Mouse (Mus musculus) kidney, adult 2 months (tissue): ENCODE data around the gene Sgpp1.

Experiments used
- CTCF ChIP-seq: fragments of 200-500 bp; conservative IDR thresholded peaks from 2 replicates; pipeline ENCODE4 v1.5.1; 2011; ENCODE audit warnings: low read depth, mild to moderate bottlenecking, control low read depth, low read length, moderate library complexity, mixed read lengths; ENCODE audit not compliant: insufficient read depth, insufficient read length
- POLR2A ChIP-seq: fragments of 200-500 bp; IDR thresholded peaks from one replicate; pipeline ENCODE4 v1.6.1; 2011; ENCODE audit warnings: low read depth, low read length, control low read depth

- TF ChIP-seq POLR2A = no peak
- no peak for TF ChIP-seq CTCF
Observed at GRCm38 (mm10) chr12:75781445-75781844, 45.9 kb upstream of the Sgpp1 start.
